8 mouse cellular contexts compared by ENCODE assay signal in genomic region chr14:25457434-25457957, GRCm38 (mm10). TPM values are rescaled to one million over a fixed set of nuclear protein-coding genes. Genes with fewer than 3 reads are reported as not detected.
DNase-seq lines count a peak whose midpoint lies in the region; ATAC-seq lines count a peak whose summit lies in the region.

No protein-coding gene starts in this region.

- DNase-seq in MEL-GATA-1-ER (ENCODE audit: extremely low read depth, low read depth) = peak; percentile 83
- peak; percentile 97 for DNase-seq in cerebellum, adult 9-10 months
- peak; percentile 83 to 87 for DNase-seq in frontal cortex, postnatal 14 days (ENCODE audit: low spot score in 2 of 2)
- DNase-seq in layer of hippocampus, postnatal 14 days (ENCODE audit: low spot score in 2 of 2) = peak; percentile 94 to 96
- peak; percentile 99 for DNase-seq in lung, postnatal 10 days
- DNase-seq in ovary, postnatal 14 days (ENCODE audit: low spot score) = peak; percentile 93
- peak; percentile 91 for DNase-seq in thymus, postnatal 10 days (ENCODE audit: low spot score in 2 of 2)

- H3K27me3 ChIP-seq in hindbrain, embryonic 13.5 days = peaks cover 4% of the 10 kb centered on the region; the same call in 1 of the 2 replicates

- ATAC-seq in hindbrain, embryonic 13.5 days (ENCODE audit: low FRiP score) = peak; percentile 88

- peaks cover 50% of the 10 kb centered on the region for H3K4me1 ChIP-seq in hindbrain, embryonic 13.5 days (replicated peaks)

- peak overlapping the region; percentile 99 for H3K27ac ChIP-seq in hindbrain, embryonic 13.5 days

- no peaks in the 10 kb centered on the region for H3K9me3 ChIP-seq in hindbrain, embryonic 13.5 days

- H3K4me3 ChIP-seq in hindbrain, embryonic 13.5 days = peak overlapping the region; percentile 99

- WGBS in hindbrain, embryonic 13.5 days = 1% methylated on average over 51 of the region's 52 CpGs

- peak overlapping the region; percentile 100 for H3K9ac ChIP-seq in hindbrain, embryonic 13.5 days

- peak overlapping the region; percentile 98 for H3K4me2 ChIP-seq in hindbrain, embryonic 13.5 days

- no peaks in the 10 kb centered on the region for H3K36me3 ChIP-seq in hindbrain, embryonic 13.5 days

RNA-seq across cellular contexts. Expression of gene Zmiz1, which starts 1.5 kb away (rescaled TPM):
- 58.5 and 65.3 TPM in 2 replicates for polyA plus RNA-seq in hindbrain, embryonic 13.5 days (2015; fragmentation: Nextera tagmentation; extraction: Ambion mirVana)
- total RNA-seq in layer of hippocampus, postnatal 14 days (2021) = 100 to 1,000 TPM; 104 to 105 TPM

Comparison
In these comparisons a context has a peak if more than half of its experiments do, and no peak if none do; other contexts are left out.
1. Peak in every context shown above with its lines: DNase-seq, ATAC-seq, H3K4me3 ChIP-seq and H3K27ac ChIP-seq.